Mouse (Mus musculus) olfactory bulb, adult 2 months (tissue): ENCODE measurements around the gene Ube2b.

Experiments used
- CTCF ChIP-seq: fragments of 200-500 bp; IDR thresholded peaks from 2 replicates; pipeline ENCODE4 v1.5.1; 2012; ENCODE audit warnings: low read depth, mild to moderate bottlenecking, low read length, moderate library complexity; ENCODE audit not compliant: insufficient read depth
- POLR2A ChIP-seq: fragments of 200-500 bp; IDR thresholded peaks from 2 replicates; pipeline ENCODE4 v1.6.1; 2012; ENCODE audit warnings: mild to moderate bottlenecking, low read depth, low read length, moderate library complexity; ENCODE audit not compliant: insufficient read depth

DNA sequence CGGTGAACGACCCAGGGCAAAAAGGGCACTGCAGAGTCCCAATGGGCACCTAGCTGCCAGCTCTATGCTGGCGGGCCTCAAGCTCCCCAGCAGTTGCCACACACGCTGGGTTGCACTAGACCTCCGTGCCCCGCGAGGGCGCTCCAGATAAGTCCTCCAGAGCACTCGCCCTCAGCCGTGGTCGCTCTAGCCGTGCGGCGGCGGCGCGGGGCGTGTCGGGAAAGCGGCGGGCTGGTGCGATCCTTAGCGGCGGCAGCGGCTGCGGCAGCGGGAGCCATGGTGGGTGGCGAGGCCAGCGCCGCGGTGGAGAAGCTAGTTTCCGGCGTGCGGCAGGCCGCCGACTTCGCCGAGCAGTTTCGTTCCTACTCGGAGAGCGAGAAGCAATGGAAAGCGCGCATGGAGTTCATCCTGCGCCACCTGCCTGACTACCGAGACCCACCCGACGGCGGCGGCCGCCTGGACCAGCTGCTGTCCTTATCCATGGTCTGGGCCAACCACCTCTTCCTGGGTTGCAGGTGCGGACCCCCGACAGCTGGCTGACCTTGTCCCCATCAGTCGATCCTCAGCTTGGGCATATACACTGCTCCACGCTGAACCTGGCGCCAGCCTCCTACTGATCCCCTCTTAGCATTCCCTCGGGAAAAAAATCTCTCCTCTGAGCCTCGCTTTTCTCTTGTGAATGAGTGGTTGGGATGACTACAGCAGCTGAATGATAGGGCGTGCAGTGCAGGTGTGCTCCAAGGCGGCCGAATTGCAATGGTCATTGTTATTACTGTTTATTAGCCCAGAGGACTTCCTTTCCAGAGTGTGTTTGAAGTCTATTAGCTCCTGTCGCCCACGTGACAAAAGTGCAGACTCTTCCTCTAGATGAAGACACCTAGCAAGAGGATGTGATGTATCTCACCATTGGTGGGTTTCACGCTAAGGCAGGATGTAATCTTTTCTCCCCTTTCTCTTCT is 32.8 kb downstream of the Ube2b start, which contains the start of gene Cdkn2aipnl:
- TF ChIP-seq CTCF (peak; percentile 89), POLR2A (0 out of 2 replicates have a peak, but pooled peaks have one; percentile 35)
